Mouse (Mus musculus): Measurements from ENCODE around the gene Tmco3.

- TF ChIP-seq CTCF (IDR thresholded peaks at IDR 0.05; ENCODE audit: insufficient read depth, low read length), result no peak
- peak; percentile 68; the same call in 1 of the 2 replicates for TF ChIP-seq POLR2A (IDR thresholded peaks at IDR 0.05; ENCODE audit: borderline replicate concordance, extremely low read depth, low read depth, low read length)
Observed at GRCm38 (mm10) chr8:13287304-13287691, 692 bp upstream of the Tmco3 start.
